Mouse (Mus musculus) megakaryocyte, adult 5-6 weeks (primary cell): ENCODE data around the gene Eif2s3x. TPM values are rescaled to one million over a fixed set of nuclear protein-coding genes. Genes with fewer than 3 reads are reported as not detected.

ENCODE experiments used
- total RNA-seq, 2 experiments: library from RNA; stranded (forward) in 1 of 2; stranded (reverse) in 1 of 2; fragments of 153-499, 151-499 nt in 1 of 2; fragments of 221-1000, 200-1000 nt in 1 of 2; gene quantifications; 2 replicates each; pipeline versions ENCODE4 v1.2.3 to v1.2.4; 2015 to 2017

The Eif2s3x gene
- total RNA-seq, 2 experiments from 2014 or later: 104 to 106 TPM

Other genes starting within 250 kb of the Eif2s3x start
- gene AU015836, start 244.2 kb downstream of the Eif2s3x start, total RNA-seq (2015): not detected in 2 replicates
- 0.48 TPM in 1 of 2 replicates, not detected in the other for gene AU015836, start 244.2 kb downstream of the Eif2s3x start, total RNA-seq (2017)
- gene Zfx, start 89.2 kb downstream of the Eif2s3x start, total RNA-seq (2015): 37.8 and 45.3 TPM in 2 replicates
- 32.1 and 32.6 TPM in 2 replicates for gene Zfx, start 89.2 kb downstream of the Eif2s3x start, total RNA-seq (2017)
- 9.4 and 12.9 TPM in 2 replicates for gene Klhl15, start 21.7 kb upstream of the Eif2s3x start, total RNA-seq (2015)
- gene Klhl15, start 21.7 kb upstream of the Eif2s3x start, total RNA-seq (2017): 6.9 and 7.2 TPM in 2 replicates
- not detected in 2 replicates for gene Fam90a1b, start 153.9 kb upstream of the Eif2s3x start, total RNA-seq (2015)
- 0.18 and 0.24 TPM in 2 replicates for gene Fam90a1b, start 153.9 kb upstream of the Eif2s3x start, total RNA-seq (2017)
- gene Apoo, start 154.3 kb upstream of the Eif2s3x start, total RNA-seq (2015): 22.4 and 26.4 TPM in 2 replicates
- gene Apoo, start 154.3 kb upstream of the Eif2s3x start, total RNA-seq (2017): 9.7 and 11.6 TPM in 2 replicates